Mouse (Mus musculus) stomach, embryonic 14.5 days (tissue): ENCODE results near the gene Arhgap28. TPM values are rescaled to one million over a fixed set of nuclear protein-coding genes. Genes with fewer than 3 reads are reported as not detected.

Source experiments
- ATAC-seq: fragments of 200-750 bp; cut with Nextera tagmentation; 2 replicates; pipeline ENCODE4 v1.8.0; 2017; ENCODE audit warnings: low read depth, moderate TSS enrichment; ENCODE audit not compliant: insufficient number of reproducible peaks, insufficient read depth, low FRiP score
- H3K27ac ChIP-seq: fragments of 300-500 bp; sonication (generic); 2 replicates; pipeline ENCODE4 v1.5.1; 2014; ENCODE audit warnings: mild to moderate bottlenecking, low read length, moderate library complexity, mixed read lengths
- H3K27me3 ChIP-seq: fragments of 300-500 bp; sonication (generic); 2 replicates; pipeline ENCODE4 v1.6.1; 2014; ENCODE audit warnings: low read length, control low read depth, mixed read lengths; ENCODE audit not compliant: control insufficient read depth, insufficient read depth
- H3K36me3 ChIP-seq: fragments of 300-500 bp; sonication (generic); 2 replicates; pipeline ENCODE4 v1.6.1; 2014; ENCODE audit warnings: mild to moderate bottlenecking, control low read depth, low read length, moderate library complexity, mixed read lengths; ENCODE audit not compliant: control insufficient read depth, insufficient read depth
- H3K4me1 ChIP-seq: fragments of 300-500 bp; sonication (generic); 2 replicates; pipeline ENCODE4 v1.6.1; 2014; ENCODE audit warnings: low read length, control low read depth, mixed read lengths; ENCODE audit not compliant: control insufficient read depth, insufficient read depth
- H3K4me2 ChIP-seq: fragments of 300-500 bp; sonication (generic); replicated peaks from 2 replicates; pipeline ENCODE4 v1.6.1; 2014; ENCODE audit warnings: low read depth, low read length, control low read depth
- H3K4me3 ChIP-seq: fragments of 300-500 bp; sonication (generic); 2 replicates; pipeline ENCODE4 v1.5.1; 2014; ENCODE audit warnings: low read depth, low read length, control low read depth
- H3K9ac ChIP-seq: fragments of 300-500 bp; sonication (generic); replicated peaks from 2 replicates; pipeline ENCODE4 v1.6.1; 2014; ENCODE audit warnings: low read depth, mild to moderate bottlenecking, control low read depth, low read length, moderate library complexity, mixed read lengths
- H3K9me3 ChIP-seq: fragments of 300-500 bp; sonication (generic); 2 replicates; pipeline ENCODE4 v1.6.1; 2016; ENCODE audit warnings: low read depth, low read length, control low read depth; ENCODE audit not compliant: control insufficient read depth
- WGBS: fragments of 180-500 bp; shearing (Covaris S2); extraction: QIAGEN DNeasy Blood & Tissue Kit; methylation state at CpG from one replicate; pipeline ENCODE4 v1.1.7; 2014; 5-methylcytosine and 5-hydroxymethylcytosine counted together
- polyA plus RNA-seq: library from polyadenylated mRNA; unstranded; fragments of >200 nt; fragmentation: Nextera tagmentation; extraction: Ambion mirVana; gene quantifications from 2 replicates; pipeline ENCODE4 v1.2.1, GENCODE M21; 2014

The Arhgap28 gene
- polyA plus RNA-seq, 1 experiment from 2014 or later, result 43.3 TPM

DNA sequence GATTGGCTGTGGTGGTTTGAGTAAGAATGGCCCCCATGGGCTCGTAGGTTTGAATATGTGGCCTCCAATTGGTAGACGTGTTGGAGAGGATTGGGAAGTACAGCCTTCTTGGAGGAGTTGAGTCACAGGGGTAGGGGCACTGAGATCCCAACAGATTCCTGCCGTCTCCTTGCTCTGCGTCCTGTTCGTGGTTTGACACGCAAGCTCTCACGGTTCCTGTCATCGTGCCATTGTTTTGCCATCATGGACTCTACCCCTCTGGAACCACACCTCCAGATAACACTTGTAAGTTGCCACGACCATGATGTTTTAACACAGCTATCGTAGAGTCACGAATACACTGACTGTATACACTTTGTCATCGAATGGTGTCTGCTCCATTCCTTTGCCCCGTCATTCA lies 165.0 kb downstream of the Arhgap28 start:
- Histone ChIP-seq H3K27me3 (no peaks in the 10 kb centered on the region), H3K27ac (no peak overlapping the region), H3K36me3 (peaks cover 4% of the 10 kb centered on the region), H3K9ac (no peak overlapping the region), H3K4me1 (no peaks in the 10 kb centered on the region), H3K4me2 (no peak overlapping the region), H3K9me3 (peaks cover 5% of the 10 kb centered on the region; the same call in 1 of the 2 replicates), H3K4me3 (no peak overlapping the region)
- no peak for ATAC-seq
- WGBS, result 90% methylated on average over 13 of the region's 13 CpGs

DNA sequence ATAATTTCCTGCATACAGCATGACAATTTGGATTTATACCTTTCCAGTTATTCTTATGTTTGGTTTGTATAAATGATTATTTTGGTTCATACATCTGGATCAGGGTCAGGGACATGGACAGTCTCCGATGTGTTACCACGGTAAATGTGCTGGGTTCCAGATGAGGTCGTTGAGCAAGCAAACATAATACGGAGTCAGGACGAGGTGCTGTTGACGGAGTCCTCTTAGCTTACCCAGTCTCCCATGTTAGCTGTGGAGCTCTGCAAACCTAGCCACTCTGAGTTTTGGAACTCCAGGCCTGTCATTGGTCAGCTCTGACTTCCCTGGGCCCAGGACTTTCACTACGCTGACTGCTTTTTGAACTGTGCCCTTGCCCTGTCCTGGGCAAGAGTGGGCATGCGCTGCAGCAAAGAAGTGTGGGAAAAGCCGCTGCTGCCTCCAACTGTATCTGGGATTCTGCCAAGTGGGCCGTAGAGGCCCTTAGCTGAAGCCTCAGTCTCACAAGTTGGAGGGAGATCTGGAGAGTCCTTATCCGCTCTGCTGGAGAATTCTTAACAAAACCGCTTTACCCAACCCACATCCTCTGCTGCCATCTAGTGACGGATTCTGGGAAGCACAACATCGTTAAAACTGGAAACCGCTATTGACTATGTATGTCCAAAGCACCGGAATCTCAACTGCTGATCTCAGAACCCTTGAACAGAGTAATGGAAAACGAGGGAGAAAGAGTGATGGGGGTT lies 166.4 kb downstream of the Arhgap28 start:
- 61% methylated on average over 17 of the region's 17 CpGs for WGBS
- Histone ChIP-seq H3K9ac (no peak overlapping the region), H3K27ac (no peak overlapping the region), H3K4me3 (no peak overlapping the region), H3K9me3 (peaks cover 5% of the 10 kb centered on the region; the same call in 1 of the 2 replicates), H3K36me3 (no peaks in the 10 kb centered on the region), H3K4me1 (no peaks in the 10 kb centered on the region), H3K4me2 (no peak overlapping the region), H3K27me3 (no peaks in the 10 kb centered on the region)
- ATAC-seq, result peak; percentile 33; the same call in 1 of the 2 replicates

DNA sequence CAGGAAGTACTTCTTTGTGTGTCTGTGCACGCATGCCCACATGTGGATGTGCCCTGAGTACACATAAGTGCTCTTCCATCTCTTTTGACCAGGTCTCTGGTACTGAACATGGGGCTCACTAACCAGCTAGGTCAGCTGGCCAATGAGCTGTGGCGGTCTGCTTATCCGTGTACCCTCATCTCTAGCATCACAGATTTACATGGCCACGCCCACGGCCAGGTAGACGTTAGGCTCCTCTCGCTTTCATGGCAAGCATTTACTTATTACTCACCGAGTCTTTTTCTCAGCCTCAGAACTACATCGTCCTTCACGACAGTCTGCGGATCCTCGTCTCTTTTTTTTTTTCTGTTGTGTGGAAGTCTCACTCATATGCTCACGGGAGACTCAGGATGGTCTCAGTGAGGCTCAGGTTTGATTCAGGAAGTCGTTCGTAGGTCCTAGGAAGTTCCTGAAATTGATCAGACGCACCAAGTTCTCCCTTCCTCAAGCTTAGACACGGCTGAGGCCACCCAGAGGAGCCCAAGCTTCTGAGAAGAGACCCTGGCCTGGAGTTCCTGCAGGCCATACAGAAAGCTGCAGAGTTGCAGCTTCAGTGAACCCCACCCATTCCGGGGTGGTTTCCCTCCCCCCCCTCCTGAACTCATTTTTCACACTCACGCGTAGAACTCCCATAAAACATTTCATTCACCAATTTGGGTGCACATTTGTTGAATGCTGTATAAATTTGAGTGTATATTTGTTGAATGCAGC lies 167.6 kb downstream of the Arhgap28 start:
- H3K4me1 ChIP-seq, result no peaks in the 10 kb centered on the region
- no peak overlapping the region for H3K9ac ChIP-seq
- WGBS, result 96% methylated on average over 20 of the region's 20 CpGs
- no peak overlapping the region for H3K27ac ChIP-seq
- no peak overlapping the region for H3K4me3 ChIP-seq
- ATAC-seq, result no peak
- no peaks in the 10 kb centered on the region for H3K27me3 ChIP-seq
- H3K4me2 ChIP-seq, result no peak overlapping the region
- H3K36me3 ChIP-seq, result no peaks in the 10 kb centered on the region
- peaks cover 5% of the 10 kb centered on the region; the same call in 1 of the 2 replicates for H3K9me3 ChIP-seq

DNA sequence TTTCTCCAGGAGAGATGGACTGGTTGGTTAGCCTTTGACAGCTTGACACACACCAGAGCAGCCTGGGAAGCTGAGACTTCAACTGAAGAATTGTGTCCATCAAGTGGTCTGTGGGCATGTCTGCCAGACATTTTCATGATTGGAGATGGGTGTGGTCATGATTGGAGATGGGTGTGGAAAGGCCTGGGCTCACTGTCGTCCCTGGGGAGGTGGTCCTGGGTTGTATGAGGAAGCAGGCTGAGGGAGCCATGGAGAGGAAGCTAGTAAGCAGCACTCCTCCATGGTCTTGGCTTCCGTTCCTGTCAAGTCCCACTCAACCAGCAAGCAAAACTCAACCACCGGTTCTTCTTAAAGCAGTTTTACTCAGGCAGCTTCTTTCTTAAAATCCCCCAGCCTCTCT lies 176.5 kb downstream of the Arhgap28 start:
- no peaks in the 10 kb centered on the region for H3K36me3 ChIP-seq
- H3K4me3 ChIP-seq, result no peak overlapping the region
- peaks cover 4% of the 10 kb centered on the region for H3K9me3 ChIP-seq
- H3K27ac ChIP-seq, result no peak overlapping the region
- no peaks in the 10 kb centered on the region for H3K27me3 ChIP-seq
- no peaks in the 10 kb centered on the region for H3K4me1 ChIP-seq
- H3K9ac ChIP-seq, result no peak overlapping the region
- 93% methylated on average over 3 of the region's 3 CpGs for WGBS
- no peak for ATAC-seq
- no peak overlapping the region for H3K4me2 ChIP-seq

DNA sequence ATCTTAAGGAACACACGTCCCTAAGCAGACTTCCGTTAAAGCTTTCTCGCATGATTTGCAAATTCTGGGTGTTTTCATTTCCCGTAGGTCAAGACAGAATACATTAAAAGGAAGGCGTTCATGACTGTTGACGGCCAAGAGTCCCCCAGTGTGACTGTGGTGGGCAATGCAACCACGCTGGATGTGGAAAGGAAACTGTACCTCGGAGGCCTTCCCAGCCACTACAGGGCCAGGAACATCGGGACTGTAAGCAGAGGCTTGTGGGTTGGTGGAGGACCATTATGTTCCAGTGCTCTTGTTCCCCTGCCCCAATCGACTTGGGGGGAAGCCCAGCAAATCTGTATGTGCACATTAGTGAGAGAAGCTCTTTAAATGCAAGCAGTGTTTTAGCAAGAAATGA lies 187.0 kb downstream of the Arhgap28 start:
- Histone ChIP-seq H3K9me3 (no peaks in the 10 kb centered on the region), H3K9ac (no peak overlapping the region), H3K4me3 (no peak overlapping the region), H3K27ac (no peak overlapping the region), H3K4me2 (no peak overlapping the region), H3K27me3 (no peaks in the 10 kb centered on the region), H3K36me3 (no peaks in the 10 kb centered on the region), H3K4me1 (no peaks in the 10 kb centered on the region)
- no peak for ATAC-seq
- WGBS, result 97% methylated on average over 10 of the region's 10 CpGs

DNA sequence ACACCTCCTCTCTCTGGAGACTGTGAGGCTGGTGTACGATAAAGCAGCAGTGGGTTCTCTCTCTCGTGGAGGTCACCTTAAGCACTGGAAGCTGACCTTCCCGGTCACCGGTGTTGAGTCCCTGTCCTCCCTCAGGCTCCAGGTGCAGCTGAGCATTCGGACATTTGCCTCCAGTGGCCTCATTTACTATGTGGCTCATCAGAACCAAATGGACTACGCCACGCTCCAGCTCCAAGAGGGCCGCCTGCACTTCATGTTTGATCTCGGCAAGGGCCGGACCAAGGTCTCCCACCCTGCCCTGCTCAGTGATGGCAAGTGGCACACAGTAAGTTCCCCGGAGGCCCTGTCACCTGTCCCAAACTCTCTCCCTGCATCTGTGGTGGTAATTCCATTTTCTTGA lies 188.2 kb downstream of the Arhgap28 start:
- Histone ChIP-seq H3K4me1 (no peaks in the 10 kb centered on the region), H3K27ac (no peak overlapping the region), H3K9ac (no peak overlapping the region), H3K4me3 (no peak overlapping the region), H3K4me2 (no peak overlapping the region), H3K36me3 (no peaks in the 10 kb centered on the region), H3K9me3 (no peaks in the 10 kb centered on the region), H3K27me3 (no peaks in the 10 kb centered on the region)
- no peak for ATAC-seq
- 96% methylated on average over 11 of the region's 11 CpGs for WGBS

DNA sequence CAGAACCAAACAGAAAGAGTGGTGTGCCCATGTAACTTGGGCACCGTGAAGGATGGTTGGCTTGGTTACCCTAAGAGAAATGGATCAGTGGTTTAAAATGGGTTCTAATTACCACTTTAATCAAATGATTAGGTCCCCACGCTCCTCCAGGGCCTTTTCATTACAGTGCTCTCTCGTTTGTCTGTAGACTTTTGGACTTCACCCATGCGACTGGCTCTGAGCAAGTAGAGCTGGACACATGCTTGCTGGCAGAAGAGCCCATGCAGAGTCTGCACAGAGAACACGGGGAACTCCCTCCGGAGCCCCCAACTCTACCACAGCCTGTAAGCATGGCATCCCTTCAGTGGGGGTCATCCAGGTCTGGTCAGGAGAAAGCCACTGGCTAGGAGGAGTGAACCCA lies 190.3 kb downstream of the Arhgap28 start:
- no peaks in the 10 kb centered on the region for H3K9me3 ChIP-seq
- no peaks in the 10 kb centered on the region; the same call in 1 of the 2 replicates for H3K36me3 ChIP-seq
- ATAC-seq, result no peak
- H3K27ac ChIP-seq, result no peak overlapping the region
- no peaks in the 10 kb centered on the region for H3K27me3 ChIP-seq
- H3K4me2 ChIP-seq, result no peak overlapping the region
- no peaks in the 10 kb centered on the region for H3K4me1 ChIP-seq
- H3K9ac ChIP-seq, result no peak overlapping the region
- H3K4me3 ChIP-seq, result no peak overlapping the region
- WGBS, result 97% methylated on average over 6 of the region's 6 CpGs

DNA sequence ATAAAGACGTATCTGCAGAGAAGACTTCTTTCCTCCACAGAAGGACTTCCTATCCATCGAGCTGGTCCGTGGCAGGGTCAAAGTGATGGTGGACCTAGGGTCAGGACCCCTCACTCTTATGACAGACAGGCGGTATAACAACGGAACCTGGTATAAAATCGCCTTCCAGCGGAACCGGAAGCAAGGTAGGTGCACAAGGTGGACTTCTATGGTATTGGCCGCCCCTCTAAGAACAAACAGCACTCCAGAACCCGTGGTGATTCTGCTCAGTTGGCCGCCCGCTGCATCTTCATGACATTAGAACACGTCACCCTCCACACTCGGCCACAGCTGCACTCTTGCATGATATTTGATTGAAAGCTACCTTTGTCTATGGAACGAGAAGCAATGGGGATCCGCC lies 194.7 kb downstream of the Arhgap28 start:
- Histone ChIP-seq H3K27ac (no peak overlapping the region), H3K9me3 (no peaks in the 10 kb centered on the region), H3K9ac (no peak overlapping the region), H3K36me3 (no peaks in the 10 kb centered on the region; the same call in 1 of the 2 replicates), H3K4me1 (no peaks in the 10 kb centered on the region), H3K27me3 (no peaks in the 10 kb centered on the region), H3K4me3 (no peak overlapping the region), H3K4me2 (no peak overlapping the region)
- ATAC-seq, result no peak
- WGBS, result 92% methylated on average over 16 of the region's 16 CpGs
